Mouse (Mus musculus) hindbrain, embryonic 10.5 days (tissue): ENCODE measurements around the gene Vps52. TPM values are rescaled to one million over a fixed set of nuclear protein-coding genes. Genes with fewer than 3 reads are reported as not detected.
"Not testable (repeated sequence)": the region's sequence is repeated elsewhere in the genome, so short reads cannot be mapped to it uniquely, and the experiment has no call there.

Source experiments
- DNase-seq: peaks from one replicate; pipeline ENCODE4 v3.0.0-alpha.2; 2017; ENCODE audit warnings: low spot score
- H3K27ac ChIP-seq: fragments of 300-500 bp; sonication (generic); 2 replicates; pipeline ENCODE4 v1.5.1; 2016; ENCODE audit warnings: mild to moderate bottlenecking, moderate library complexity
- H3K27me3 ChIP-seq: fragments of 300-500 bp; sonication (generic); 2 replicates; pipeline ENCODE4 v1.6.1; 2016; ENCODE audit warnings: mild to moderate bottlenecking; ENCODE audit not compliant: poor library complexity, insufficient read depth, severe bottlenecking
- H3K36me3 ChIP-seq: fragments of 300-500 bp; sonication (generic); 2 replicates; pipeline ENCODE4 v1.6.1; 2016; ENCODE audit warnings: mild to moderate bottlenecking, moderate library complexity
- H3K4me1 ChIP-seq: fragments of 300-500 bp; sonication (generic); replicated peaks from 2 replicates; pipeline ENCODE4 v1.6.1; 2016; ENCODE audit warnings: mild to moderate bottlenecking
- H3K4me3 ChIP-seq: fragments of 300-500 bp; sonication (generic); 2 replicates; pipeline ENCODE4 v1.5.1; 2016; ENCODE audit warnings: mild to moderate bottlenecking, moderate library complexity
- H3K9me3 ChIP-seq: fragments of 300-500 bp; sonication (generic); 2 replicates; pipeline ENCODE4 v1.6.1; 2016; ENCODE audit warnings: mild to moderate bottlenecking, moderate library complexity
- WGBS: fragments of 180-500 bp; shearing (Covaris S2); methylation state at CpG from one replicate; pipeline ENCODE4 v1.1.7; 2016; 5-methylcytosine and 5-hydroxymethylcytosine counted together
- polyA plus RNA-seq: library from polyadenylated mRNA; unstranded; fragments of >200 nt; fragmentation: Nextera tagmentation; extraction: Ambion mirVana; gene quantifications from 2 replicates; pipeline ENCODE4 v1.2.1, GENCODE M21; 2016

Vps52 gene
- polyA plus RNA-seq, 1 experiment from 2014 or later, result 63.9 TPM

DNA sequence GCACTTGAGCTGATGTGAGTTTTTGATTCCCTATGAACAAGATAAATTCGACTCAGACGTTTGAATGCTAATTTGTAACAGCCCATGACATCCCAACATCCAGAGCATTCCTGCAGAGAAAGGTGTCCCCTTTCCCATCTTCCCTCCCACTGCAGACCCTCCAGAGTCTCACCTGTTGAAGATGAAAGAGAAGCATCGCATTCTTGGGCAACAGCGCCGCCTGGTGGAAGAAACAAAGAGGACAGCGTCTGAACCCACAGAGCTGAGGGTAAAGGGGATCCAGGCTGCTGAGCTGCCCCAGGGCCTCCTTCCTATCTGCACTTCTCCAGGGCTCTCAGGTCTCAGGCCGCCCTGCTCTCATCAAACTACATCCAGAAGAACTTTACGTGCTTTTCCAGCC is 26.5 kb downstream of the Vps52 start:
- peak; percentile 58 for DNase-seq
- not testable (repeated sequence) for H3K9me3 ChIP-seq, H3K36me3 ChIP-seq, H3K27ac ChIP-seq
- H3K4me1 ChIP-seq, result peaks cover 29% of the 10 kb centered on the region
- H3K4me3 ChIP-seq, result peak overlapping the region; percentile 61
- WGBS, result 11% methylated on average over 8 of the region's 8 CpGs
- H3K27me3 ChIP-seq, result peaks cover 37% of the 10 kb centered on the region

DNA sequence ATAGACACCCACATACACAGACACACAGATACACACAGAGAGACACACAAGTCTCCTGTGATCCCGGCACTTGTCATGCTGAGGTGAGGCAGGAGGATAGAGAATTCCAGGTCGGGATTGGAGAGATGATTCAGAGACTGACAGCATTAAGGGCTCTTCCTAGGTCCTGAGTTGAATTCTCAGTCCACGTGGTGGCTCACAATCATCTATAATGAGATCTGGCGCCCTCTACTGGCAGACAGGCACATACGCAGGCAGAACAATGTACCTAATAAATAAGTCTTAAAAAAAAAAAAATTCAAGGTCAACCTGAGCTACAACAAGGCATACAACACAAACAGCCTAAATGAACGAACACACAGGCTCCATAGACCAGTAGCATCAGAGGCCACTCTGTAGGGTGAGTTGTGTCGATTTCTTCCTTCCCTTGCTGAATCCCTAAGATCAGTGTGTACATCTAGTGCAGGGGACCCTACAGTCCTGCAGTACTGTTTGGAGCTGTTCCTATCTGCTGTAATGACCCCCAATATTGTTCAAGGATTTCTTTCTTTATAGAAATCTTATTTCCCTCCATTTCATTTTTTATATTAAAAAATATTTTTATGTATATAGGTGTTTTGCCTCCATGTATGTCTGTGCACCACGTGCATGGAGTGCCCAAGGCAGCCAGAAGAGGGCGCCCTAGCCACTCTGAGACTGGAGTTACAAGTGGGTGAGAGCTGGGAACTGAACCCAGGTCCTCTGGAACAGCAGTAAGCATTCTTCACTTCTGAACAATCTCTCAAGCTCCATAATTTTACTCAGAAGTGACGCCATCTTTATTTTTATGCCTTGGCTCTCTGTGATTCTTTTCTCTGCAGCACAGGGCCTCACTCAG is 36.4 kb downstream of the Vps52 start:
- H3K27me3 ChIP-seq, result peaks cover 6% of the 10 kb centered on the region
- DNase-seq, result peak; percentile 65
- WGBS, result 32% methylated on average over 10 of the region's 10 CpGs
- H3K4me1 ChIP-seq, result no peaks in the 10 kb centered on the region
- no peaks in the 10 kb centered on the region for H3K9me3 ChIP-seq
- no peak overlapping the region for H3K27ac ChIP-seq
- no peaks in the 10 kb centered on the region for H3K36me3 ChIP-seq
- no peak overlapping the region for H3K4me3 ChIP-seq

DNA sequence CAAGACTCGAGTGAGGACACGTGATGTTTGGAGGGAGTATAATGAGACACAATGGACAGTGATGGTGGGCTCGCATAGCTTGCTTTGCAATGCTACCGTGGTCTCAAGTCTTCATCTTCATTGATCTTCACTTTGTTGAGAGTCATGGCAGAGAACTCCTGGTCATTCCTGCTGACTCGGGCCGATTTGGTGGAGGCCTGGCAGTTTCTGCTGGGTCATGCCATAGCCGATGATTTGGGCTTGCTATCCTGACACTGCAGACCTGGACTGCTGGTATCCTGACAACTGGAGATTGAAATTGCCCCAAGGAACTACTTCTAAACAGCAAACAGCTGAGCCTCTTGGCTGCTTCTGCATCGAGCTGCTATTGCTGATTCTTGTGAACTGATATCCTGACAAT is 39.3 kb downstream of the Vps52 start:
- H3K9me3 ChIP-seq, result no peaks in the 10 kb centered on the region

GRCm38 (mm10) chr17:33995651-33996050 is 40.0 kb downstream of the Vps52 start:
- Histone ChIP-seq H3K9me3 (no peaks in the 10 kb centered on the region), H3K27ac (no peak overlapping the region), H3K4me3 (no peak overlapping the region), H3K27me3 (peaks cover 38% of the 10 kb centered on the region), H3K4me1 (peaks cover 17% of the 10 kb centered on the region), H3K36me3 (no peaks in the 10 kb centered on the region)
- no peak for DNase-seq
- 73% methylated on average over 3 of the region's 3 CpGs for WGBS

More for the DNA sequence above, 39.3 kb downstream of the Vps52 start:
- Histone ChIP-seq H3K27ac (no peak overlapping the region), H3K4me3 (no peak overlapping the region), H3K27me3 (peaks cover 31% of the 10 kb centered on the region), H3K36me3 (no peaks in the 10 kb centered on the region), H3K4me1 (peaks cover 10% of the 10 kb centered on the region)
- no peak for DNase-seq
- WGBS, result 90% methylated on average over 8 of the region's 8 CpGs

- H3K36me3 ChIP-seq, H3K27ac ChIP-seq, H3K4me3 ChIP-seq, H3K9me3 ChIP-seq, DNase-seq: not testable (repeated sequence)
- peaks cover 17% of the 10 kb centered on the region for H3K4me1 ChIP-seq
- WGBS, result 91% methylated on average over 2 of the region's 2 CpGs
- peaks cover 52% of the 10 kb centered on the region for H3K27me3 ChIP-seq
These were observed 41.4 kb downstream of the Vps52 start for GRCm38 (mm10) chr17:33997025-33997424.

- 57% methylated on average over 5 of the region's 5 CpGs for WGBS
- Histone ChIP-seq H3K4me1 (peaks cover 18% of the 10 kb centered on the region), H3K27me3 (peaks cover 57% of the 10 kb centered on the region)
- H3K4me3 ChIP-seq, H3K9me3 ChIP-seq, H3K27ac ChIP-seq, H3K36me3 ChIP-seq, DNase-seq: not testable (repeated sequence)
These were observed 43.1 kb downstream of the Vps52 start for GRCm38 (mm10) chr17:33998697-33999096.

GRCm38 (mm10) chr17:33999341-34000149 is 43.9 kb downstream of the Vps52 start:
- H3K9me3 ChIP-seq, result no peaks in the 10 kb centered on the region
- peak; percentile 43 for DNase-seq
- no peaks in the 10 kb centered on the region for H3K36me3 ChIP-seq
- H3K27me3 ChIP-seq, result peaks cover 57% of the 10 kb centered on the region
- peak overlapping the region; percentile 74 for H3K4me3 ChIP-seq
- 2% methylated on average over 87 of the region's 87 CpGs for WGBS
- peaks cover 19% of the 10 kb centered on the region for H3K4me1 ChIP-seq
- H3K27ac ChIP-seq, result peak overlapping the region; percentile 84

DNA sequence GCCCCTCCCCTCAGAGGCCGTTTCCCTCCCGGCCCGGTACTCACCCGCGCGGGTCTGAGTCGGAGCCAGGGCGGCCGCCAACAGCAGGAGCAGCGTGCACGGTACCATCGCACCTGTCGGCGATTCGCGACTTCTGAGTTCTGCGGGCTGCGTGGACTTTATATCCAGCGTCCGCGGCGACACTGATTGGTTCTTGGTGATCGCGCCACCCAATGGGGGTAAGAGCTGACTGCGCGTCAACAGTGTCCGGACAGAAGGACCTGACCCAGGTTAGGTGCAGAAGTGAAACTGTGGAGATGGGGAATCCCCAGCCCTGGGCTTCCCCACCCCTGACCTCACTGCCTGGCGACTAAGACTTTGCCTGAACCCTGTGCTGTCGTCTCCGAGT is 44.5 kb downstream of the Vps52 start, which contains the start of gene H2-K1:
Gene H2-K1 (minus strand): TSS at position 198 of the 388 bp plus-strand sequence.
- WGBS, result under 1% methylated on average over 30 of the region's 30 CpGs
- H3K36me3 ChIP-seq, result no peaks in the 10 kb centered on the region
- peak; percentile 66 for DNase-seq
- H3K9me3 ChIP-seq, result no peaks in the 10 kb centered on the region
- peaks cover 57% of the 10 kb centered on the region for H3K27me3 ChIP-seq
- peak within 1 kb of the TSS; percentile 84 for H3K27ac ChIP-seq
- H3K4me1 ChIP-seq, result peaks cover 19% of the 10 kb centered on the region
- H3K4me3 ChIP-seq, result peak within 1 kb of the TSS; percentile 74

DNA sequence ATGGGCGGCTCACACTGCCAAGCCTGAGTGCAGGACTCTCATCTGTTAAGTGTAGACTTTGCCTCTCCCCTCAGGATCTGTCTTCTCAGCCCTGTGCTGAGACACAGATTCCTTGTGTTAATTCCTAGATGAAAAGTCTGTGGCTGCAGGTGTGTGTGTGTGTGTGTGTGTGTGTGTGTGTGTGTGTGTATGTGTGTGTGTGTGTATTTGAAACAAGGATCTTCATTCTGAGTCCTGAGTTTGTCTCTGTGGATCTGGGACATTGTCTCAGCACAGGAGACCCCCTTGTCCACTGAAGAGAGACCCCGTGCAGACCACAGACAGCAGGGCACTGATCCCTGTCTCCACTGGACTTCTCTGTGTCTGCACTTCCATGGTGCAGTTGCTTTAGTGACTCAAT is 45.2 kb downstream of the Vps52 start:
- H3K27ac ChIP-seq, H3K9me3 ChIP-seq, DNase-seq, H3K36me3 ChIP-seq: not testable (repeated sequence)
- peaks cover 60% of the 10 kb centered on the region for H3K27me3 ChIP-seq
- H3K4me3 ChIP-seq, result peak overlapping the region; percentile 74; the same call in 1 of the 2 replicates
- peaks cover 19% of the 10 kb centered on the region for H3K4me1 ChIP-seq
- WGBS, result 70% methylated on average over 2 of the region's 2 CpGs

DNA sequence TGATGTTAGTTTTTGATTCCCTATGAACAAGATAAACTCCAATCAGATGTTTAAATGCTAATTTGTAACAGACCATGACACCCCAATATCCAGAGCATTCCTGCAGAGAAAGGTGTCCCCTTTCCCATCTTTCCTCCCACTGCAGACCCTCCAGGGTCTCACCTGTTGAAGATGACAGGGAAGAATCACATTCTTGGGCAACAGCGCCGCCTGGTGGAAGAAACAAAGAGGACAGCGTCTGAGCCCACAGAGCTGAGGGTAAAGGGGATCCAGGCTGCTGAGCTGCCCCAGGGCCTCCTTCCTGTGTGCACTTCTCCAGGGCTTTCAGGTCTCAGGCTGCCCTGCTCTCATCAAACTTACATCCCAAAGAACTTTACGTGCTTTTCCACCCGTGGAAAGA is 47.8 kb downstream of the Vps52 start:
- DNase-seq, result peak; percentile 68
- Histone ChIP-seq H3K9me3 (0 out of 2 replicates have a peak, but pooled peaks cover 3% of the 10 kb centered on the region), H3K27ac (no peak overlapping the region), H3K36me3 (no peaks in the 10 kb centered on the region), H3K4me3 (no peak overlapping the region), H3K27me3 (peaks cover 45% of the 10 kb centered on the region), H3K4me1 (peaks cover 19% of the 10 kb centered on the region)
- WGBS, result 6% methylated on average over 5 of the region's 5 CpGs

- WGBS, result 65% methylated on average over 2 of the region's 2 CpGs
- DNase-seq, result no peak
These were observed 51.0 kb downstream of the Vps52 start for GRCm38 (mm10) chr17:34006570-34006969.

GRCm38 (mm10) chr17:34010156-34010555 is 54.5 kb downstream of the Vps52 start:
- Histone ChIP-seq H3K27me3 (0 out of 2 replicates have a peak, but pooled peaks cover 4% of the 10 kb centered on the region), H3K27ac (no peak overlapping the region), H3K36me3 (peaks cover 21% of the 10 kb centered on the region), H3K9me3 (peaks cover 13% of the 10 kb centered on the region), H3K4me3 (no peak overlapping the region), H3K4me1 (no peaks in the 10 kb centered on the region)
- DNase-seq, result no peak
- 71% methylated on average over 5 of the region's 5 CpGs for WGBS

More at GRCm38 (mm10) chr17:34006570-34006969, 51.0 kb downstream of the Vps52 start:
- peaks cover 13% of the 10 kb centered on the region for H3K27me3 ChIP-seq
- no peak overlapping the region for H3K27ac ChIP-seq
- H3K36me3 ChIP-seq, result no peaks in the 10 kb centered on the region
- 0 out of 2 replicates have a peak, but pooled peaks cover 2% of the 10 kb centered on the region for H3K4me1 ChIP-seq
- 0 out of 2 replicates have a peak, but pooled peaks cover 3% of the 10 kb centered on the region for H3K9me3 ChIP-seq
- no peak overlapping the region for H3K4me3 ChIP-seq
